Mouse (Mus musculus) urinary bladder, adult 18-20 months (tissue): ENCODE data around the gene Samd4b.
A peak's percentile ranks its signal among the peaks of the same experiment; 100 is the strongest.

Experiments
- DNase-seq, 2 experiments: peaks; one replicate each; pipeline ENCODE4 v3.0.0; 2022; ENCODE audit warnings: low spot score in 2 of 2, mixed read lengths in 2 of 2

Gene Samd4b

DNA sequence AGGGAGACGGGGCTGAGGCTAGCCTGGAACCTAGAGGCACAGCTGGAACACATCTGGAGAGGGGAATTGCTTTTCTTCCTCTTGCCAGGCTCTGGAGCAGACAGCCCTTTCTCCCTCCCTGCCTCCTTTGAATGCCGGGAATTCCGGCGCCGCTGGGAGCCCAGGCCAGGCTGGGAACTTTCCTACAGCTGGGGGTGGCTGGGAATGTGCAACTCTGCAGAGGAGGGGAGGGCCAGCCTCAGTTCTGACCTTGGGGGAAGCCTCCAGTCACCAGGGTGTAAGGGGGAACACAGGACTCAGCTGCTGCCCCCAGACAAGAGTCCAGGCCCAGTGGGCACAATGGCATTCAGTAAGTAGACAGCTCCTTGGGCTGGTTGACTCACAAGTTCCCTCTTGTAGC is 241.0 kb downstream of the Samd4b start:
- DNase-seq = no peak

DNA sequence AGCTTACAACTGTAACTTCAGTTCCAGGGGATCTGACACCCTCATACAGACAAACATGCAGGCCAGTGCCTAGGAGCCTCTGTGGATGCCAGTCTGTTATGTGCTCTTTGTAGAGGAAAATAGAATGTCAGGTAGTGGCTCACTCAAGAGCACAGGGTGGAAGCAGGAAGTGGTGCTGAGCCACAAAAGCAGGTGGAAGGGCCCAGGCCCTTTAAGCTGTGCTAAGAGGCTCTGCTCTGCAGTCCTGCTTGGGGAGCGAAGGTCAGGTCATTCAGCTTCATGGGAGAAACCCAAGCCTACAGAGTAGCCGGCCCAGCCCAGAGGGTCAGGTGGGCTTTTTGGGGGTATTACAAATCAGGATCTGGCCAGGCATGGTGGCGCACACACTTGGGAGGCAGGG is 242.7 kb downstream of the Samd4b start:
- DNase-seq = no peak

DNA sequence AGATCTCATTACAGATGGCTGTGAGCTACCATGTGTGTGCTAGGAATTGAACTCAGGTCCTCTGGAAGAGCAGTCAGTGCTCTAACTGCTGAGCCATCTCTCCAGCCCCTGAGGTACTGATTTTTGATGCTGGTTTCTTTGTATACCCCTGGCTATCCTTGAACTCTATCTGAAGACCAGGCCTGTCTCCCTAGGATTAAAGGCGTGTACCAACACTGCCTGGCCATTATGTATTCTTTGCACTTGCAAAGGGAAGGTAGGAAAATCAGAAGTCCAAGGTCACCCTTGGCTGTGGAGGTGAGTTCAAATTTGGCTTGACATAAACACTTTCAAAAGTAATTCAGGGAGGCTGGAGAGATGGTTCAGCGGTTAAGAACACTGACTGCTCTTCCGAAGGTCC is 243.3 kb downstream of the Samd4b start:
- DNase-seq = no peak

DNA sequence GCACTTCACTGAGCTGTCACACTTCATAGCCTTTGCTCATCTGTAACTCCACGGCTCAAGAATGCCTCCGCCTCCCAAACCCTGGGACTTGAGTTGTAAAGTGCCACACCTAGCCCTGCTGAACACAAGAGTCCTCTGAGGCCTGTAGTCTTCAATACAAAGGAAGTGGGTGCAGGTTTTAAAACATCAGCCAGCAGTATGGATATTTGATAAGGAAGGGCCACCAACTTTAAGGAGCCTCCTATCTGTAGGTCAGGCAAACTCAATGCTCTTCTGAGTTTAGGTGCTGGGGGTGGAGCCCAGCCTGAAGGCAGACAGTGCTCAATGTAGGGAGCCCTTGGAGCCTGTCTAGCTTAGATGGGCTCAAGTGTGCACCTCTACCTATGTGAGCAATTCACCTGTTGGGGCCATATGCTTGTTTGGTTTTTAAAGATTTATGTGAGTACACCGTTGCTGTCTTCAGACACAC is 243.8 kb downstream of the Samd4b start:
- DNase-seq = no peak

DNA sequence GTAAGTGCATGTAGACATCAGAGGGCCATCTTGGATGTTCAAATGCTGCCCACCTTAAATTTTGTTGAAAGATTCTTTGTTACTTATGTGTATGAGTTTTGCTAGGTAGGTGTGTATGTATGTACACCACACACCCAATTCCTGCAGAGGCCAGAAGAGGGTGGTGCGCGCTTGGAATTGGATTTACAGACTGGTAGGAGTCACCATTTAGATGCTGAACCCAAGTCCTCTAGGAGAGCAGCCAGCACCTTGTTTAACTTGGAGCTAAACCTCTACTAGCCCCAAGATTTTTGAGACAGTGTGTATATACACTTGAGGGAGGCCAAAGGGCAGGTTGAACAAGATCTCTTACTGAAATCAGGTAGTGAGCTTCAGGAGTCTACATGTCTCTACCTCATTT is 244.7 kb downstream of the Samd4b start:
- DNase-seq = no peak

DNA sequence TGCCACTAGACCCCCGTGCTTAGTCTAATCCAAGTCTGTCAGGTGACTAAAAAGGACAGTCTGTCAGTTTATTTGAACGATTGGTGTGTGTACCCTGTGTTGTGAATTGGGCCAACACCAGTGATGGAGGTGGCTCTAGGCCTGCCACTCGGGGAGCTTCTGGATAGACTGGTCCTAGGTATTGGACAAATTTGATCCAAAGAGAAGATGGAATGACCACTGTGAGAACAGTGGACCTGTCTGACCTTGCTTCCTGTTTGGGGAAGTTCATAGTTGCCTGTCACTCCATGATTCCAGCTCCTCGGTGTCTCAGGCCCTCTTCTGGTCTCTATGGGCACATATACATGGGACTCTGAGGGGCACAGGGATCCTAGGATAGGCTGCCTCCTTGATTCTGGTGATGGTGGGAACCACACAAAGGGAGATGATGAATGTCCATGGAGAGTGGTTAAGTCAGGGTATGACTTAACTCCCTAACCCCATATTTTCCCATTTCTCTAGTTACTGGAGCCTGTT is 246.2 kb downstream of the Samd4b start:
- no peak for DNase-seq

DNA sequence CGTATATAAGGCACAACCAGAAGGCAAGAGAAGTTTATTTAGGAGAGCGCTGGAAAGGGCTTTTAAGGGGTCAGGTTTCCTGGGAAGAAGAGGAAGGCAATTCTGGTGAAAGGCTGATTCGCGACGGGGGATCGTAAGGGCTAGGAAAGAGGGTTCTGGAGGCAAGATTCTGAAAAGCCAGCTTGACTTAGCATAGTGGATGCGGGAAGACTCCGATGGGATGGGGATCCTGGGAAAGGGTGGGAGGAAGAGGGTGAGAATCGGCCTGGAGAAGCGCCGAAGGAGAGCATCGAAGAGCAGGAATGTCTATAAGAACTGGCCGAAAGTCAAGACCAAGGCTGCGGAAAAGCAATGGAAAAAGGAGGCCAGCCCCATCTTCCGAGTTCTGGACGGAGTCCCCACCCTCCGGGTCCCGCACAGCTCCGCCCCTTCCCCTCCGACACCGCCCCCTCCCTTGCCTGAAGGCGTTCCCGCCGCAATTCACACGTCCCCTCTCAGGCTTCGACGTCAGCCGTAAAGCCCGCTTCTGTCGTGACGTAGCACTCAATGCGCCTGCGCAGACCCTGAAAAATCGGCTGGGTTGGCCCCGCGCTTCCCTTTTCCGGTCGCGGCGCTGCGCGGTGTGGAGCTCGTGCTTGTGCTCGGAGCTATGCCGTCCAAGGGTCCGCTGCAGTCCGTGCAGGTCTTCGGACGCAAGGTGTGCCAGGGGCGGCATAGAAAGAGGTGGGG is 247.6 kb downstream of the Samd4b start, which contains the start of gene Rps16:
TSS of gene Rps16 (plus strand) at position 498 of the 729 bp plus-strand sequence.
- peak; percentile 98 to 99 for DNase-seq
